Mouse (Mus musculus) cerebellum, adult 9-11 months (tissue): ENCODE measurements around the gene Mctp2.

Experiments
- DNase-seq: peaks from one replicate; pipeline ENCODE4 v3.0.0; 2022

The Mctp2 gene

DNA sequence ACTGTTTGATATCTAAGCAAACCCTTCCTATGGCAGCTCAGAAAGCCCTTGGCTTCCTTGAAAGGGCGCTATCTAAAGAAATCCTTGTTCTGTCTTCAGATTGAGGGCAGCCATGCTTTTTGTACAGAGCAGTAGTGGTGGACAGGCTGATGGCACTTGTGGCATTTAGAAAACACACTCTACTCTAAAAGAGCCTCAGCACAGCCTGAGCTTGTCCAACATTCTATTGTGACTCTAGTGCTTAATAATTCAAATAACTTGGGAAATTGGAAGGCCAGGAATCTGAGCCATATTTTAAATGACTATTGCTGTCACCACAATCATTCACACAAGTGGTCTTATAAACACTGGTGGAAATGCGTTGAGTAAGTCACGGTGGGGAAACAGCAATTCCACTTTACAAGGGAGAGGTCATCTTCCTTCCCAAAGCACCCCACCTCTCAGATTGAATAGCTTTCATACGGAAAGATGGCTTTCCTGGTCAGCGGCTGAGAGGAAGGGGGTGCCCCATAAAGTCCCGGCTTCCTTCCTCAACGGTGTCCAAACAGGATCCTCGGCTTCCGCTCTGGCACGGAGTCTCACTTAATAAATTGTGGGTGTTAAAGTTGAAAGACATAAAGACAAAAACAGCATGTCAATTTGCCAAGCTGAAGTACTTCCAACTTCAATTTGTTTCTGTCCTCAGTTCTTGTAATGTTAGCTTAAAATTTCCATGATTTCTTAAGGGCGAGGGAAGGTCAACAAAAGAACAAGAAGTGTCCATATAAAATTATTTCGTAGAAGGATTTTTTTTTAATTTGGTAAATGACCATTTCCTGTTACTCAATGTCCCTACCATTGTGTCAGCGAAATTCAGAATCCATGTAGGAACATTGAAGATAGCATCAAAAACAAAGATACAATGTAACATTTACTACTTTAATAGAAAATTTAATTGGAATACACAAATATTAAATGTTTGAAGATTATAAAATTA, 140.4 kb downstream of the Mctp2 start:
- no peak for DNase-seq

DNA sequence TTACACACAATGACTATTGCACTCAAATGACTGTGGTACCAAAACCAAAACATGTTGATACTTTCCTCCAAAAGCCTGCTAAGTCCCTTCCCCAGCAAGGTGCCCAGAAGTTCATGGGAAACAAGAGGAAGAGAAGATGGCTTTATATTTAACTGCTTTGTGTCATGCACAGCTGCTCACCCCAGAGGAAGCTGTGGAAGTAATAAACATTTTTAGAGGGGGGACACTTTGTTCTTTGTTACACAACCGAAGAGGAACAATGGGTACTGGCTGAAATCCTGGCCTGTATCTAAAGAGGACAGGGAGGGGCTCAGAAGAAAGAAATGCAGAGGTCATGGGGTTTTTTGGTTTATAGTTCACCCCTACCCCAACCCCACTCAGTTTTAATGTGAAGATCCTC, 144.2 kb downstream of the Mctp2 start:
- no peak for DNase-seq

GRCm38 (mm10) chr7:72159513-72160063, 146.8 kb downstream of the Mctp2 start:
- DNase-seq, result no peak

GRCm38 (mm10) chr7:72150799-72151708, 155.4 kb downstream of the Mctp2 start:
- DNase-seq, result no peak

DNA sequence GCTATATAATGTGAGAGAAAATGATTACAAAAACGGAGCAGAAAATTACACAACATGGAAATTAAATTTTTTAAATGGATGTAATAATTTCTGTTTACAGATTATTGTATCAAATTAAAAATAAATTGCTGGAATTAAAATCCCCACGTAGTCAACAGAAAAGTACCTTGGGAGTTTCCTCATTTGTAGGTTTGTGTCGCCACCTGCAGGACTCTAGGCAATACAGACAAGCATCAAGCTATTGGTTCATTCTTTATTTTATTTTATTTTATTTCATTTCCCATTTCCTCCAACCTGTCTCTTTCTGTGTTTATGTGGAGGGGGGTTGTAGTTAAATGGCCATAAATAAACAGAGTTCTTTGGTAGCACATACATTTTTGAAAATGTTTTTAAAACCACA, 157.3 kb downstream of the Mctp2 start:
- DNase-seq, result no peak

DNA sequence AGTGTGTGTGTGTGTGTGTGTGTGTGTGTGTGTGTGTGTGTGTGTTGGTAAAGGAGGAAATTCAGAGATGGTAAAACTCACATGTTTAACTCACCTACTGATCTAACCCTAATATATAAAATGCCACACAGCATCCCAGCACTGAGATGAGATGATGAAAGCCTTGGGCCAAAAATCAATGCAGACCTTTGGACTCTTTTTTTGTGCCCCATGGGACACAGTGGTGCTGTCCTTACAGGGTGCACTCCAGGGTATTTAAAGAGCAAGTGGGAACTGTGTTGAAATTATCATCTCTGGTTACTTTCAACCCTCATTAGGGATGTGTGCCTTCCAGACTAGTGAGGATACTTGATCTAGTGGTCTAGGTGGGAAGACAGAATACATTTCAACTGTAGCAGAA, 159.6 kb downstream of the Mctp2 start:
- DNase-seq, result no peak

- DNase-seq, result no peak
These were observed 160.5 kb downstream of the Mctp2 start for GRCm38 (mm10) chr7:72145726-72146520.

DNA sequence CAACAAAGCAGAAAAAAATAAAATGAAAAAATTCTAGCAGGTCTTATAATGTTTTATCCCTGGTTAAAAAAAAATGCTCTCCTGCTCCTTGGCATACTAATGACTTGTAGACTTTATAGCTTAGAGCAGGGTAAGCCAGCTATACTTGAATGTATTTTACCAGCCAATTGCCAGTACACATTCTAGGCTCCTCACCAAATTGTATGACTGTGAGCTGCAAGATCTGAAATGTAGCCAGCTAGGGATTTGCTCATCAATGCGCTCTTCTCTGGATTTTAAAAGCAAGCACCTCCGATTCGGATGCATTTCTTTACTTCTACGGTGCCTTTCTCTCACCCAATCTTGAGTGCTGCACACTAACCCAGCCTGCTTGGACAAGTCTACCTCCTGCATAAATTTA, 167.7 kb downstream of the Mctp2 start:
- no peak for DNase-seq

DNA sequence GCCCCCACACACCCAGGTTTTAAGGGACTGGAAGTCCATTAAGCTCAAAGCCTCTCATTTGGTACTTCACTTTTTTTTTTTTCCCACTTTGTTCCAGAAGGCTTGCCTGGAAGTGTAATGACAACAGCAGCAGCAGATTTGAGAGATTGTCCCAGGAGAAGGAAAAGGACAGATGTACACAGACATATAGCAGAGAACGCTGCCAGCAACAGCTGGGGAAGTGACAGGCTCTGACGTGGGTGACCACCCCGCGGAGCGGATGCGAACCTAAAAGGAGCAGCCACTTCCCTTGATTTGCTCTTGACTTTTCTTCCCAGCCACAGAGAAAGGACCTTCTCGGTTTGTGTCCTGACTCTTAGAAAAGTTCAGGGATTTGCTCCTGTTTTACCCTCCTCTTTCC, 185.4 kb downstream of the Mctp2 start:
- no peak for DNase-seq

DNA sequence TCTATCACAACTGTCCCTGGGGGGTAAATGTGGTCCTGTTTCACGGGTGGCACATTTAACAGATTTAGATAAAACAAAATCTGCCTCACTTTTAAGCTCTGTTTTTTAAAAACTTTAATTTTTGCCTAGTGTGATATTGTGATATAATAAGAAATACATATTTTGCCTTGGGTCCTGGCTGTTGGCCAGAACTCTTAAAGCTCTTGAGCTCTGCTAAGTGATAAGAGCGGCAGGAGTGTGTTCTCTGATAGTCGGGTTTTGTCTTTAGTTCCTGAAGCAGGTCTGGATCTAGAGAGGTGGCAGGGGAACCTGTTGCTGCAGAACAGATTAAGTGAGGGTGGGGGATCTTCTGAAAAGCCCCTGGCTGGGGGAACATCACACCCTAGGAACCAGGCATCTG, 186.7 kb downstream of the Mctp2 start:
- no peak for DNase-seq

DNA sequence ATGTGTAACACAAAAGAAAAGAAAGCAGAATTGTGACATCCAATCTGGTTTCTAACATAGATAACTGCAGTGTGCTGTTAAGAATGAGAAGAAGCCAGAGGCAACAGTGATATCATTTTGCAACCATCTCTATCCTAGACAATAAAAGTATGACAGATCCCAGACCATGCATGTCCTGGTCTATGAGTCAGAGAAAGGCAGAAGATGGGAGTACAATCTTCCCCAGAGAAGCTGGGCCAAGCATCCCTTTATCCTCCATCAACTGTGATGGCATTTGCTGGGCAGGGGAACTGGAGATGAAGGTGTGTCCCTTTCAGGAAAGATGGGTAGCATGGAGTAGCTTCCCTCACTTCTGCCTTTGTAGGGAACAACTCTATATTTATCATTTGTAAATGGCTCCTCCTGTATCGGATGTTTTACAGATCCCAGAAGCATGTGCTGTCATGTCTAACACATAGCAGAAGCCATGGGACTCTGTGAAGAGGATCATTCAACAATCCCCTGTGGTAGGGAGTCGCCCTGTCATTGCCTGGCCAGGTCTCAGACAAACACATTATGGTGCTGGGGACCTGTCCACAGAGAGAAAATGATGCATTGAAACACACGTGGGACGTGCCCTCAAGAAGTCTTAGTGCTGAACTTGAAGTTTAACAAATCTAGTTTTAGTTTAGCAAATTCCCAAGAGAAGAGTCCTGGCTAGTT, 188.9 kb downstream of the Mctp2 start:
- no peak for DNase-seq

DNA sequence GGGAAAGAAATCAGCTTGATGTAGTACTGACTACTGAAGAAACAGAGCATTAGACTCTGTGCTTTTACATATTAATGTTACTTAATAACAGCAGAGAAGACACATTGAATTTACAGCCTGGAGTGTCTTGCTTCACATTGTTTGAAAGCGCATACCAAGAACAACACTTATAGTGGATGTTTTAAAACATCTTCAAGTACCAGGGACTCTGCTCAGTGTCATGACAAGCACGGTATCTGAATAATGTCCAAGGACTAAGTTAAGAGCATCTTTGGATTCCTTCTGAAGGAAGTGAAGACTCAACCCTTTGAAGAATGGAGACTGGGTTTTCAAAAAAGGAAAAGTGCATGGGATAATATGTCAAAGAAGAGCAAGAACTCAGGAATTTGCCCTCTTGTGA, 191.3 kb downstream of the Mctp2 start:
- DNase-seq, result no peak

- DNase-seq, result no peak
These were observed 195.8 kb downstream of the Mctp2 start for GRCm38 (mm10) chr7:72110578-72110977.

- no peak for DNase-seq
These were observed 197.6 kb downstream of the Mctp2 start for GRCm38 (mm10) chr7:72108639-72109399.

GRCm38 (mm10) chr7:72104170-72104569, 202.2 kb downstream of the Mctp2 start:
- DNase-seq, result no peak

DNA sequence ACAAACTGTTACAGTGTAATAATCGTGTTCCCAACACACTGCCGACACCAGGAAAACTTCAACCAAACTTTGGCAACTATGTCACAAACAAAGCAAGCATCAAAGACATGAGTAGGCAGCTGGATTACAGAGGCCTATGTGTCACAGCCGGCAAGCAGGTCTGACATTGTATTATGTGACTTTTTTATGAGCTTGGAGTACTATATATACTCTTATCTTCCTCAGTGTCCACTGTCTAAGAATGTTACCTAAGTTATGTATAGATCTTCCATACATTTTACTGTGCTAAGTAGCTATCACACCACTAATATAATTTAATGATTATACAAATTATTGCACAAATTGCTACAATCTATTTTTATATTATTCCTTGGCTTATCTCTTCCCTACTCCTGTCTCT, 202.8 kb downstream of the Mctp2 start:
- DNase-seq, result no peak

DNA sequence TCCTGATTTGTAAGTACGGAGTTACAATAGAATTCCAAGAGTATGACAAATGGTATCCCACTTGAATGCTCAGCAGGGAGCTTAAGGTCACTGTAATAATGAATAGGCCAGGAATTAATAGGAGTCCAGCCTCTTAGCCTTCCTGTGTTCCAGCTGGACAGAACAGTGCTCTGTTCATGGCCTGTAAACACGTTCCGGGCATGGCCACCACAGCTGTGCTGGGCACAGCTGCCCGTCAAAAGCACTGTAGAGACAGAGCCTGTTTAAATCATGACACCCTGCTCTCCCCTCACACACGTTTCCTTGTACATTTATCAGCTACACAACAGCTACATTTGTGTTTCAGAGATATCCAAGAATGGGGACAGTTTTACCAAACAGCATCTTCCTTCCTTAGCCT, 205.7 kb downstream of the Mctp2 start:
- DNase-seq, result no peak

- DNase-seq, result no peak
These were observed 207.8 kb downstream of the Mctp2 start for GRCm38 (mm10) chr7:72098603-72099002.

DNA sequence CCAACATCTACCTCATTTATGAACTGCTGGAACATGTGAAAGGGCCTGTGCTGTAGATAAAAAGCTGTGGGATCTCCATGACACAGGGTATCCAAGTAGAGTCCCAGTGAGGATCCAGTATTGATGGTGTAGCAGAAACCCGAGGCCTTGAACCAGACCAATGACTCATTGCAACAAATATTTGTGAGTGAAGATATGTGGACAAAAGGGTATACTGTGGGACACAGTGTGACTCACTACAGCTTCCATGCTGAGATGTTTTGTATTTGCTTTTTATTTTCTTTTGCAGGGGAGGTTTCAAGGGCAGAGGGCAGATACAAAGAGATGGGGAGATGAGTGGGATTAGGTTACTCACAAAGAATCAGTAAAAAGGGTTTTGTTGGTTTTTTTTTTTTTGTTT, 209.4 kb downstream of the Mctp2 start:
- no peak for DNase-seq

DNA sequence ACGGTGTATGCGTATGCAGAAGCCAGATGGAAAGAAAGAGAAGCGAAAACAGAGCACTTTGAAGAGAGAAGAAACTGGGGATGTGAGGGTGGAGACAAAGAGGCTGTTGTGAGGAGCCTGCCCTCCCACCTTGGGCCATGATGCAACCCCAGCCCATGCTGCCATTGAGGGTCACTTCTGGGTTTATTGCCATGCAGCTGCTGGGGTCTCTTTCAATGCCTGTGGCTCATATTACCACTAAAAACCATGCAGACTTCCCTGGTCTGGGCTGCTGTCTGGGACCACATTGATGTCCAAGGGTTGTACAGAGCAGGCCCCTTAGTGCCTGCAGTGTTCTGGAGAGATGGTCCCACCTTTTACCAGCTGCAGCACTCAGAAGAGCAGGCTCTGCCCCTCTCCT, 210.0 kb downstream of the Mctp2 start:
- DNase-seq, result no peak
